Mouse (Mus musculus): ENCODE data around the gene Zpbp2.

DNA sequence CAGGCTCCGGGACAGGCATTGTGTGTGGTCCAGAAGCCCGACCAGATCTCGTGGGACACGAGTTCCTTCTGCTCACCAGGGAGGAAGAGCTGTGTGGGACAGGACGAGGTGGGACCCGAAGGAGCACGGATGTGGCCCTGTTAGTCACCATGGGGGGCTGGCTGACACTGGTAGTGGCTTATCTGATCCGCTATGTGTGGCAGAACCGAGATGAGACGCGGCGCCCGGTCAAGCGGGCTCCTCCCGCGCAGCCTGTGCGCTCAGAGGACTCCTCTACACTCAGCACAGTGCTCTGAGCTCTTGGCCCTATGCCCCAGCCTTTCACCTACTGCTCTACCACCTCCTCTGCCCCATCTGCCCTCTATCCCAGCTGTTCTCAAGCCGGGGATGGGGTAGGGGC is 48.4 kb downstream of the Zpbp2 start:
- TF ChIP-seq CTCF (IDR thresholded peaks at IDR 0.05; ENCODE audit: low read depth, low read length) (no peak), POLR2A (IDR thresholded peaks at IDR 0.05; ENCODE audit: extremely low read depth, insufficient read depth, low read length) (no peak)

Data from liver, adult 2 months (tissue).